Mouse (Mus musculus) stomach, embryonic 16.5 days (tissue): ENCODE results near the gene Slc39a11. TPM values are rescaled to one million over a fixed set of nuclear protein-coding genes. Genes with fewer than 3 reads are reported as not detected.
A peak's percentile ranks its signal among the peaks of the same experiment; 100 is the strongest.

ENCODE experiments used
- ATAC-seq: fragments of 200-750 bp; cut with Nextera tagmentation; 2 replicates; pipeline ENCODE4 v1.8.0; 2017; ENCODE audit warnings: moderate number of reproducible peaks, moderate TSS enrichment; ENCODE audit not compliant: insufficient read depth, low FRiP score
- H3K27ac ChIP-seq: fragments of 300-500 bp; sonication (generic); 2 replicates; pipeline ENCODE4 v1.5.1; 2014; ENCODE audit warnings: low read length
- H3K27me3 ChIP-seq: fragments of 300-500 bp; sonication (generic); 2 replicates; pipeline ENCODE4 v1.6.1; 2014; ENCODE audit warnings: low read length, control low read depth, mixed read lengths; ENCODE audit not compliant: control insufficient read depth, insufficient read depth
- H3K36me3 ChIP-seq: fragments of 300-500 bp; sonication (generic); 2 replicates; pipeline ENCODE4 v1.6.1; 2014; ENCODE audit warnings: low read length; ENCODE audit not compliant: control insufficient read depth, insufficient read depth
- H3K4me1 ChIP-seq: fragments of 300-500 bp; sonication (generic); 2 replicates; pipeline ENCODE4 v1.6.1; 2014; ENCODE audit warnings: low read length, control low read depth, mixed read lengths; ENCODE audit not compliant: control insufficient read depth, insufficient read depth
- H3K4me2 ChIP-seq: fragments of 300-500 bp; sonication (generic); 2 replicates; pipeline ENCODE4 v1.6.1; 2014; ENCODE audit warnings: low read depth, low read length, mixed read lengths
- H3K4me3 ChIP-seq: fragments of 300-500 bp; sonication (generic); replicated peaks from 2 replicates; pipeline ENCODE4 v1.5.1; 2014; ENCODE audit warnings: mild to moderate bottlenecking, low read length
- H3K9ac ChIP-seq: fragments of 300-500 bp; sonication (generic); 2 replicates; pipeline ENCODE4 v1.6.1; 2014; ENCODE audit warnings: low read length
- H3K9me3 ChIP-seq: fragments of 300-500 bp; sonication (generic); replicated peaks from 2 replicates; pipeline ENCODE4 v1.6.1; 2016; ENCODE audit warnings: low read length, control low read depth; ENCODE audit not compliant: control insufficient read depth
- WGBS: fragments of 180-500 bp; shearing (Covaris S2); extraction: QIAGEN DNeasy Blood & Tissue Kit; methylation state at CpG from one replicate; pipeline ENCODE4 v1.1.7; 2014; 5-methylcytosine and 5-hydroxymethylcytosine counted together
- polyA plus RNA-seq: library from polyadenylated mRNA; unstranded; fragments of >200 nt; fragmentation: Nextera tagmentation; extraction: Ambion mirVana; gene quantifications from 2 replicates; pipeline ENCODE4 v1.2.1, GENCODE M21; 2015

The Slc39a11 gene
- polyA plus RNA-seq, 1 experiment from 2014 or later: 47.9 TPM

DNA sequence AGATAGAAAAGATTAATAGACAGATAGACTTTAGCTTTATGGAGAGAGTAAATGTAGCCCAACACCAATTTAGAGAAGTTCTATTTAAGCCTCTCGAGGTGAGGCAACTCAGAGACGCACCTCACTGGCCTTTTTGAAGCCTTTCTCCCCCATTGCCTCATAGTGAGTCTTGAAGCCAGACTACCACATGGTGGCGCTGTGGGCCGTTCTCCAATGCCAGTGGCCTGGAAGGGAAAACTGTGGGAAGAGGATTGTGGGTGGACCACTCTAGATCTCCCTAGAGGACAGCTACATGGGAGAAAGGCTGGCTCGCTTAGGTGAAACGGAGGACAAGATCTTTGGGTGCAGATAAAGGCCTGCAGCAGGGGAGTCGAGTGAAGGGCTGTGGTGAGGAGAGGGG lies 353.7 kb downstream of the Slc39a11 start:
- no peaks in the 10 kb centered on the region for H3K36me3 ChIP-seq
- 39% methylated on average over 7 of the region's 7 CpGs for WGBS
- H3K9ac ChIP-seq: no peak overlapping the region
- no peak overlapping the region for H3K4me2 ChIP-seq
- no peaks in the 10 kb centered on the region; the same call in 1 of the 2 replicates for H3K27me3 ChIP-seq
- no peak overlapping the region for H3K4me3 ChIP-seq
- peaks cover 16% of the 10 kb centered on the region for H3K4me1 ChIP-seq
- no peak for ATAC-seq
- no peaks in the 10 kb centered on the region for H3K9me3 ChIP-seq
- H3K27ac ChIP-seq: no peak overlapping the region

DNA sequence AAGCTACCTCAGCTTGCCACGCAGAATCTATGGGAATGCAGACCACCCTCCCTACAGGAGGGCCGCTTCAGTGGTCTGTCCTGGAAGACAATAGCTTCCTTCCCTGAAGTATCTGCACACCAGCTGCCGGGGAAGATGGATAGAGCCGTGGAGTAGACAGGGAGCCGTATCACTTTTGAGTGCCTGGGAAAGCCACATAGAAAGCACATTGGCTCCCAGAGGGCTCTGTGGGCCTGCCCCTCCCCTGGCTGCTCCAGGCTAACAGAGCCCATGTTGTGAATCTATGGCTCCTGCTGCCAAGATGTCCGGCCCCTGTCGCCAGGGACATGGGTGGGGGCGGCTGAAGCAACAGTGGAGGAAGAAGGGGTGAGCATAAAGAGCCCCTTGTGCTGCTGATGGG lies 355.4 kb downstream of the Slc39a11 start:
- Histone ChIP-seq H3K9ac (no peak overlapping the region), H3K4me2 (no peak overlapping the region)
- WGBS: 63% methylated on average over 8 of the region's 8 CpGs

DNA sequence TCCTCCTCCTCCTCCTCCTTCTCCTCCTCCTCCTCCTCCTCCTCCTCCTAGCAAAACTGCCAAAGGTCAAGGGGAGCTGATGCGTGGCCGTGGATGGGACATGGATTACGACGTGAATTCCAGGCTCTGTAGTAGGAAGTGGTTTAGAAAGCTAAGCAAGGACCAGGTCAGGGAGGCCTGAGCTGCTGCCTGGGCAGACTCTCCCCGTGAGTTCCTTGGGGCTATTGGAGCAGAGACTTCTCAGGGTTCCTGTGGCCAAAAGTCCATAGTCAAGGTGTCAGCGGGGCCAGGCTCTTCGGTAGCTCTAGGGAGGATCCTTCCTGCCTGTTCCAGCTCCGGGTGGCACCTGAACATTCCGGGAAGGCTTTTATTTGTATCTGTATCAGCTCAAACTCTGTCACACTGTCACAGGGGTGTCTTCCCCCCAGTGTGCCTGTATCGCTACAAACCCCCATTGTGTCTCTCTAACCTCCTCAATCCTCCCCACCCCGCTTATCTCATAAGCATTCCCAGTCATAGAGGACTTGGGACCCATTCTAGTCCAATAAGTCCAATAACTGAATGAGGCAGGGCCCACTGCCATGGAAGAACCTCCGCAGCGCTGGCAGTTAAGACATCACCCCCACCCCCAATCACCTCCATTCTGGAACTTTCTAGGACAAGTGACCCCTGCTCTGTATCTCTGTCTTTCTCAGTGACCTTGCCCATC lies 356.8 kb downstream of the Slc39a11 start:
- H3K9ac ChIP-seq: no peak overlapping the region; the same call in 1 of the 2 replicates
- no peaks in the 10 kb centered on the region for H3K36me3 ChIP-seq
- ATAC-seq: no peak
- H3K27me3 ChIP-seq: no peaks in the 10 kb centered on the region; the same call in 1 of the 2 replicates
- peaks cover 26% of the 10 kb centered on the region for H3K4me1 ChIP-seq
- peak overlapping the region; percentile 61; the same call in 1 of the 2 replicates for H3K27ac ChIP-seq
- 76% methylated on average over 13 of the region's 13 CpGs for WGBS
- H3K4me3 ChIP-seq: no peak overlapping the region
- no peaks in the 10 kb centered on the region for H3K9me3 ChIP-seq
- no peak overlapping the region for H3K4me2 ChIP-seq

More for the DNA sequence above, 355.4 kb downstream of the Slc39a11 start:
- no peak overlapping the region for H3K4me3 ChIP-seq
- H3K27ac ChIP-seq: no peak overlapping the region
- H3K9me3 ChIP-seq: no peaks in the 10 kb centered on the region
- no peak for ATAC-seq
- no peaks in the 10 kb centered on the region; the same call in 1 of the 2 replicates for H3K27me3 ChIP-seq
- H3K36me3 ChIP-seq: no peaks in the 10 kb centered on the region
- peaks cover 26% of the 10 kb centered on the region for H3K4me1 ChIP-seq

DNA sequence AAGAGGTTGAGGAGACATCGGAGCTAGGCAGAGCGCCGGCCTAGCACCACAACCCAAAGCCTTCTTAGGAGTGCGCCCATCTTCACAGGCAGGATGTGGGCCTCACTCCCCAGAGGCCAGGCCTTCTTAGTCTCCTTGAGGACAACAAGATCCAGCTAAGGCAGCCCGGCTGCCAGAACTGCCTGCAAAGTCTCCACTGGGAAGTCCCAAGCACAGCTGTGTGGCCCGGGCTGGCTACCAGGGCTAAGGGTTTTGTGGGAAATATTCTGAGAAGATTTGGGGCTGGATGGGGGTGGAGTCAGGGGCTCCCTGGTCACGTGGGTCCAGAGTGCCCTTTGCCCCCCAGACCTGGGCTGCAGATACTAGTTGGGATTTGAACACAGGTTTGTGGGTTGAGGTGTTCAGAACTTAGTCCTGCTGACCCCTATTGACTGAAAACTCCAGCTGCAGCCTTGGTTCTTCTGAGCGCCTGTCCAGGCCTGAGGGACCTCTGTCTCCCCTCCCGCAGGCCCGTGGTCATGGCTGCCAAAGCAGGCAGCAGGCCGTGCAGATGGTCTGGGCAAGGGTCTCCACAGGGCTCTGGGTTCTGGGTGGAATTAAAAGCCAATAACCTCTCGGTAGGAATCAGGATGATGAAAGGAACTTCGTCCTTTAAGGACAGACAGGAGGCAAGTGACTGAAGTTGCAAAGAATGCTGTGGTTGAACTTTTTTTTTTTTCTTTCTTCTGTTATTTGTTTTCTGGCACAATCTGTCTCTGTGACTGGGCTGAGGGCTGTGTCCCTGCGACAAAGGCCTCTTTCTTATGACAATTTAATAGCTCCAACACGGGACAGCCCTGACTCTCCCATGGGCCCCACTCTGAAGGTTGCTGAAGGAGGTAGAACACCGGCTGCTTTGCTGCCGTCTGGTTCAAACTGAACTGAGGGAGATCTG lies 357.8 kb downstream of the Slc39a11 start:
- Histone ChIP-seq H3K27me3 (no peaks in the 10 kb centered on the region; the same call in 1 of the 2 replicates), H3K9me3 (no peaks in the 10 kb centered on the region), H3K4me1 (peaks cover 26% of the 10 kb centered on the region), H3K27ac (peak overlapping the region; percentile 78), H3K36me3 (no peaks in the 10 kb centered on the region), H3K4me3 (no peak overlapping the region), H3K9ac (no peak overlapping the region), H3K4me2 (no peak overlapping the region)
- 63% methylated on average over 17 of the region's 17 CpGs for WGBS
- ATAC-seq: peak; percentile 45; the same call in 1 of the 2 replicates

DNA sequence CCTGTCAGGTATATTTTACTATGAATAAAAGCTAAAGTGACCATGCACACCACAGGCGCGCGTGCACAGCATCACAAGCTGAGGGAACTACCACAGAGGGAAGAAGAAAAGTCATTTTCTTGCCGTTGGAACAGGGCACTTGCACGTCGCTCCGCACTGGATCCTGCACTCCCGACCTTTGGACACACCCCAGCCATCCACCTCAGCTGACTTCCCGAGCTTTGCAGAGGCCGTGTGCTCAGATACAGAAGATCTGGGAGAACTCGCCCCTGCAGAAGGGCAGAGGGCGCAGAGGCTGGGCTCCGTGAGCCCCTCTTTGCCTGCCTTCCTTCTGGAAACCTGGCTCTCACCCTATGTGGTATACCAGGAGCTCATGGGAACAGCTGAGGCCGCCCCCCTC lies 359.0 kb downstream of the Slc39a11 start:
- no peaks in the 10 kb centered on the region for H3K9me3 ChIP-seq
- H3K4me2 ChIP-seq: no peak overlapping the region
- H3K27me3 ChIP-seq: no peaks in the 10 kb centered on the region; the same call in 1 of the 2 replicates
- no peak overlapping the region for H3K9ac ChIP-seq
- ATAC-seq: peak; percentile 44; the same call in 1 of the 2 replicates
- H3K36me3 ChIP-seq: no peaks in the 10 kb centered on the region
- no peak overlapping the region for H3K4me3 ChIP-seq
- H3K27ac ChIP-seq: no peak overlapping the region
- WGBS: 60% methylated on average over 14 of the region's 14 CpGs
- H3K4me1 ChIP-seq: peaks cover 26% of the 10 kb centered on the region

DNA sequence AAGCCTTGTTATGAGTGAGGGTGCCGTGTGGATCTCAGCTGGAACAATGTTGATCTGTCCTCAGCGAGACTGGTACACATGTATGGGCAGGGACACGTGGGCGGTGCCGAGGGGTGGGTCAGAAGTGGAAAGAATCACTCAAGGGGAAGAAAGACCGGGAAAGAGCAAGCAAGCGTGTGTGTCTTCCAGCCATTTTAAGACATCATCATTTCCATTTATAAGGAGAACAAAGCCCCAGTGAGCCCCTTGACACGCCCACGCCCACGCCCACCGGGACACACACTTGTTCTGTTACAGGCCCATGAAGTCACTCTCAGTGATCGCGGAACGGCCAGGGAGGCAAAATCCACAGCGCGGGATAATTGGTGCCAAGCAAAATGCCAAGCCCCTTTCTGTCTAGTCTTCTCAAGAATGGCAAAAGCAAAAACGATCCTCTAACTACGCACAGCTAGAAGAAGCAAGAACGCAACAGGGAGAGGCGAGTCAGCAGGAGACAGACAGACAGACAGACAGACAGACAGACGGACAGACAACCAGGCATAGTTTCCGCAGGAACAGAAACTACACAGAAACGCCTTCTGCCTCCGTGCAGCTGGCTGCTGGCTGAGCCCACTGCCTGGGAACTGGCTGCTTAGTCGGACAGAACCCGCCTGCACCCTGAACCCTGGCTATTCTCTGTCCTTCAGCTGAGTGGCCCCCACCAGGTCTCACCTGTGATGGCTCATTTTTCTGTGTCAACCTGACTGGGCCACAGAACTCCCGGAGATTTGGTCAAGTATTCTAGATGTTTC lies 364.7 kb downstream of the Slc39a11 start:
- no peak overlapping the region for H3K27ac ChIP-seq
- peak; percentile 72; the same call in 1 of the 2 replicates for ATAC-seq

DNA sequence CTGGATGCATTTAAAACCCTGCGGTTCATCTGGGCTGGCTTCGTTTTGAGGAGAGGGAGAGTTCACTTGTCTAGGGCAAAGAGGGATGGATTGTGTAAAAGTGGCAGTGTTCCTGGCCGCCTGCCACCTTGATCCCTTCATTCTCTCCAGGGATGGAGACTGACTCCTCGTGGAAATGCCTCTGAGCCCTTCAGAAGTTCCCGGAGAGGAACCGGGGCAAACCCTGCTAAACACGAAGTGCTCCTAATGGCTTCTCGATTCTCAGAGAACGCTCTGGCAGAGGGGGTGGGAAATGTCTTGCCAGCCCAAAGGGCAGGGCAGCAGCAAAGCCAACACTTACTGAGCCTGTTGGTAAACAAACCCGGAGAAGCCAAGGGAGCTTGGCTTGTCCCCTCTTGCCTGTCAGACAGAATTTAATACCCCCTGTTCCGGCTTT lies 366.5 kb downstream of the Slc39a11 start:
- Histone ChIP-seq H3K27me3 (no peaks in the 10 kb centered on the region), H3K4me1 (peaks cover 10% of the 10 kb centered on the region), H3K36me3 (no peaks in the 10 kb centered on the region), H3K4me3 (no peak overlapping the region), H3K4me2 (peak overlapping the region; percentile 23; the same call in 1 of the 2 replicates), H3K27ac (peak overlapping the region; percentile 60), H3K9ac (peak overlapping the region; percentile 45; the same call in 1 of the 2 replicates), H3K9me3 (no peaks in the 10 kb centered on the region)
- WGBS: 14% methylated on average over 11 of the region's 11 CpGs
- ATAC-seq: no peak

More for the DNA sequence above, 364.7 kb downstream of the Slc39a11 start:
- Histone ChIP-seq H3K4me3 (no peak overlapping the region), H3K4me1 (peaks cover 13% of the 10 kb centered on the region), H3K4me2 (peak overlapping the region; percentile 33), H3K36me3 (no peaks in the 10 kb centered on the region), H3K9me3 (no peaks in the 10 kb centered on the region), H3K27me3 (no peaks in the 10 kb centered on the region), H3K9ac (peak overlapping the region; percentile 42; the same call in 1 of the 2 replicates)
- WGBS: 71% methylated on average over 27 of the region's 27 CpGs

DNA sequence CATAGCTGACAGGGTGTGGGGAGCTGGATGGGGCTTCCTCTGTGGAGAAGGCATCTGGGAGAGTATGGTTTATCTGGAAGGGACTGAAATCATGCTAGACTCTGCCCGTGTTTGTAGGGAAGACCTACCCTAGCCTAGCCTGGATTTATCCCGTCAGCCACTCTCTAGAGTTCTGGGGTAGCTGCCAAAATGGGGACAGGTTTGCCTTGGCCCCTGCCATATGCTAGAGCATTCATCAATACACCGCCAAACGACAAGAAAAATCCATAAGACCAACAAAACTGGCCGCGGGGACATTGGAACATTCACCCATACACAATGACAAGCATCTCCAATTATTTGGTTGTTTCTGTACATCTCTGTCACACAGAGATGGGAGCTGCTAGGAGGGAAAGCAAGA lies 371.6 kb downstream of the Slc39a11 start:
- 79% methylated on average over 6 of the region's 6 CpGs for WGBS
- H3K9me3 ChIP-seq: no peaks in the 10 kb centered on the region

More for the DNA sequence above, 371.6 kb downstream of the Slc39a11 start:
- Histone ChIP-seq H3K27me3 (no peaks in the 10 kb centered on the region), H3K4me1 (peaks cover 13% of the 10 kb centered on the region), H3K36me3 (no peaks in the 10 kb centered on the region), H3K4me2 (no peak overlapping the region), H3K9ac (no peak overlapping the region), H3K27ac (no peak overlapping the region), H3K4me3 (no peak overlapping the region)
- no peak for ATAC-seq
